Mouse (Mus musculus): Measurements from ENCODE around the gene Egln3.

The Egln3 gene

GRCm38 (mm10) chr12:54160279-54160678, 43.4 kb downstream of the Egln3 start:
- DNase-seq = no peak

GRCm38 (mm10) chr12:54154771-54155170, 48.9 kb downstream of the Egln3 start:
- DNase-seq = no peak

- no peak for DNase-seq
These were observed 56.6 kb downstream of the Egln3 start for GRCm38 (mm10) chr12:54146943-54147556.

Data from cerebellum, adult 9-11 months (tissue).